Mouse (Mus musculus) small intestine, adult 2 months (tissue): ENCODE data around the gene Olfr1377.

Experiments
- CTCF ChIP-seq: fragments of 200-500 bp; IDR thresholded peaks from 2 replicates; pipeline ENCODE4 v1.5.1; 2012; ENCODE audit warnings: low read depth, mild to moderate bottlenecking, control low read depth, inconsistent platforms, low read length, moderate library complexity, mixed read lengths; ENCODE audit not compliant: insufficient replicate concordance, insufficient read length; ENCODE audit errors: extremely low read depth
- POLR2A ChIP-seq: fragments of 200-500 bp; IDR thresholded peaks from 2 replicates; pipeline ENCODE4 v1.6.1; 2012; ENCODE audit warnings: low read depth, mild to moderate bottlenecking, control low read depth, inconsistent platforms, low read length, moderate library complexity

DNA sequence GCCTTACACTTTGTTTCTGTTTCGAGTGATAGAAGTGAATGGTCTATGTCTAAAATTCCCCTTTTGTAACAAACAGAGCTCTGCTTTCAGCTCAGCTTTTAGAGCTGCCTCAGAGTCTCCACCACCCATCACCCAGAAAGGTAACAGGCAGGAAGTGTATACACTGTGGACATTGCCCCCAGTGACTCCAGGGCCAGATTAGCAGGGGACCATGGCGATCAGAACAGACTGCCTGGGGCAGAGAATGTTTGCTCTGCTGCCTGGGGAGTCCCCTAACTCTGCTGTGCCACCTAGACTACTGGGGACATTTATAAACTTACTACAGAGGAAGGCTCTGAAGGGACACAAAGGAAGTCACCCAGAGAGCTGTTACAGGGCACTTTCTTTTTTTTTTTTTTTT is 34.6 kb downstream of the Olfr1377 start:
- TF ChIP-seq CTCF, result no peak
- no peak for TF ChIP-seq POLR2A
